Mouse (Mus musculus): ENCODE measurements around the gene Lsg1.

- TF ChIP-seq TAL1 (IDR thresholded peaks at IDR 0.05; ENCODE audit: low read length) (no peak), GATA1 (IDR thresholded peaks at IDR 0.05; ENCODE audit: low read length) (no peak)
Measured at GRCm38 (mm10) chr16:30633906-30634746, 46.7 kb upstream of the Lsg1 start.

All from erythroblast, embryonic 14.5 days (primary cell).